Mouse (Mus musculus): ENCODE data around the gene Fnbp1l. TPM values are rescaled to one million over a fixed set of nuclear protein-coding genes. Genes with fewer than 3 reads are reported as not detected.

Fnbp1l gene
- polyA plus RNA-seq, 1 experiment from 2014 or later = 64.0 TPM

DNA sequence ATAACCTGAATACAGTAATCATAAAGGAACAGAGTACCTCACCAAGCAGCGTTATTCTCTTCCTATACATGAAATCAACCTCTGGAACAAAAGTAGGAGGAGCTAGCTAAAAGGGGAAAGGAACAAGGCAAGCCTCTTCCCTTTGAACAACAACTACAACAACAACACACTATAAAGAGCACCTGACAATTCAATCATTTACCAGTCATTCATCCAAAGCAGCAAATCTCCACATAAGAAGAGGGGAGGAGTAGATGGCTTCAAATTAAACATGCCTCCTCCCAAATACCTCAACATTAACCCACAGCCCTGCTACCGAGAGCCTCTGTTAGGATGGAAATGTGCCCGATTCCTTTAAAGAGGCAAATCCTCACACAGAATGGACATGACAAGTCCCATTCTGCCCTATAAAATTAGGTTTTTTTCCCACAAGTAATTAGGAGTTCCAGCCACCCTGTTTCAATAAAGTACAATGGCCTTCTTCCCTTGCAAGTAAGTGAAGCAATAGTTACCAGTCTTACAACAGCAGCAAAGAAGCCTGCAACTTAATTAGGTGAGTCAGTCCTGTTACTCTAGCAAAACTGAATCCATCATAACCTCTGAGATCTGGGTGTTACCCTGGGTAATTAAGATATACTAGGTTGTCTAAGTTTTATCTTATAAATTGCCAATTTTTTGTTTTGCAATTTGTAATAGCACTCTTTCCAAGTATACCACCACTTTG lies 32.4 kb downstream of the Fnbp1l start:
- Histone ChIP-seq H3K9ac (ENCODE audit: low read depth, low read length) (no peak overlapping the region), H3K36me3 (ENCODE audit: control insufficient read depth, insufficient read depth, low read length) (peaks cover 11% of the 10 kb centered on the region; the same call in 1 of the 2 replicates), H3K27me3 (ENCODE audit: control insufficient read depth, insufficient read depth, low read length) (no peaks in the 10 kb centered on the region), H3K4me1 (ENCODE audit: control insufficient read depth, insufficient read depth, low read length) (0 out of 2 replicates have a peak, but pooled peaks cover 3% of the 10 kb centered on the region), H3K4me2 (replicated peaks; ENCODE audit: low read depth, low read length) (no peak overlapping the region), H3K4me3 (ENCODE audit: low read length) (no peak overlapping the region), H3K27ac (ENCODE audit: low read depth, low read length) (no peak overlapping the region), H3K9me3 (ENCODE audit: control insufficient read depth, low read length) (no peaks in the 10 kb centered on the region)
- 57% methylated on average over 3 of the region's 3 CpGs for WGBS
- ATAC-seq (ENCODE audit: low FRiP score, low TSS enrichment) = peak; percentile 20; the same call in 1 of the 2 replicates

GRCm38 (mm10) chr3:122577360-122577759 lies 42.2 kb downstream of the Fnbp1l start:
- H3K4me3 ChIP-seq (ENCODE audit: low read length) = no peak overlapping the region
- H3K4me2 ChIP-seq (replicated peaks; ENCODE audit: low read depth, low read length) = no peak overlapping the region
- no peak overlapping the region for H3K27ac ChIP-seq (ENCODE audit: low read depth, low read length)
- H3K9ac ChIP-seq (ENCODE audit: low read depth, low read length) = no peak overlapping the region
- no peaks in the 10 kb centered on the region for H3K36me3 ChIP-seq (ENCODE audit: control insufficient read depth, insufficient read depth, low read length)
- no peaks in the 10 kb centered on the region for H3K4me1 ChIP-seq (ENCODE audit: control insufficient read depth, insufficient read depth, low read length)
- no peaks in the 10 kb centered on the region; the same call in 1 of the 2 replicates for H3K27me3 ChIP-seq (ENCODE audit: control insufficient read depth, insufficient read depth, low read length)
- ATAC-seq (ENCODE audit: low FRiP score, low TSS enrichment) = no peak
- no peaks in the 10 kb centered on the region for H3K9me3 ChIP-seq (ENCODE audit: control insufficient read depth, low read length)

DNA sequence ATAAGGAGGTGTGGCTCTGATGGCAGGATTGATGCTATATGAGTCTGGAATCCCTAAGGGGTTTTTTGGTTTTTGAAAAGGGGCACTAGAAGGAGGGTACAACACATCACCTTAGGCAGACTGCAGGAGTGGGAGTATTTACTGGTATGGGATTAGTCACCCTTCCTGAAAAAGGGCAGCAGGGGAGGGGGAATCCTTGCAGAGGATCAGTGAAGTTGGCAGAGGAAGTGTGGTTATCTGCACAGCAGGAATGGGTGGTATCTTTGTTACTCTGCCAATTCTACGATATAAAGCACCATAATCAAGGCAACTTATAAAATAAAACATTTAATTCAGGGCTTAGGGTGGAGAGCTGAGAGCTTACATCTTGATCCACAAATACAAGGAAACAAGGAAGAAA lies 44.6 kb downstream of the Fnbp1l start:
- Histone ChIP-seq H3K4me3 (ENCODE audit: low read length) (no peak overlapping the region), H3K9ac (ENCODE audit: low read depth, low read length) (no peak overlapping the region), H3K27me3 (ENCODE audit: control insufficient read depth, insufficient read depth, low read length) (no peaks in the 10 kb centered on the region; the same call in 1 of the 2 replicates), H3K27ac (ENCODE audit: low read depth, low read length) (no peak overlapping the region), H3K9me3 (ENCODE audit: control insufficient read depth, low read length) (no peaks in the 10 kb centered on the region), H3K4me2 (replicated peaks; ENCODE audit: low read depth, low read length) (no peak overlapping the region), H3K36me3 (ENCODE audit: control insufficient read depth, insufficient read depth, low read length) (no peaks in the 10 kb centered on the region), H3K4me1 (ENCODE audit: control insufficient read depth, insufficient read depth, low read length) (no peaks in the 10 kb centered on the region)
- WGBS = 88% methylated on average over 1 of the region's 1 CpGs
- no peak for ATAC-seq (ENCODE audit: low FRiP score, low TSS enrichment)

DNA sequence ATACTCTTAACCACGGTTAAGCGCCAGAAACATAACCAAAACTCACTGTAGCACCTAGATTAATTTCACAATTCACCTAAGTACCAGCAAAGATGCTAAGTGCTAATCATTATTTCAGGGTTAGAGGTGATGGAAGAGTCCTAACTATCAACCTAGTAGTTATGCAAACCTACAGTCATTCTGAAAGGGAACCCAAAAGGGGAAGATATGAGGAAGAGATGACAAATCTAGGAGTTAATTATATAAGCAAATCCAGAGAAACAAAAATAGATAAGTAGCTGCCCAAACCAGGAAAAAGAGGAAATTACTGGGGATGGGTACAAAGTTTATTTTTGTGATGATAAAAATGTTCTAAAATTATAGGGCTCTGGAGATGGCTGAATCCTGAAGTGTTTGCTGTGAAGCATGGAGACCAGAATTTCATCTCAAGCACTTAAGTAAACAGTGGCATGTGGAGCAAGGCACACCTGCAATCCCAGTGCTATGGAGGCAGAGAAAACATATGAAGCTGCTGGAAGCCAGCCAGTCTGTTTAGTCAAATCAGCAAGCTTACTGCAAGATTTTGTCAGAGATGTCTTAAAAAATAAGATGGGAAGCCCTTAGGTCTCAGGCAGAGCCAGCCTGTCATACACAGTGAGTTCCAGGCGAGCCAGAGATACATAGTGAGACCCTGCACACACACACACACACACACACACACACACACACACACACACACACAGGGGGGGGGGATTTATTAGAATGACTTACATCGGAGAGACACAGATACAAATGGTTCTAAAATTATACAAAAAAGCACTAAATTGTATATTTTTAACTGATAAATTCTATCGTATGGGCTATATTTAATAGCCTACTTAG lies 45.9 kb downstream of the Fnbp1l start:
- Histone ChIP-seq H3K27me3 (ENCODE audit: control insufficient read depth, insufficient read depth, low read length) (no peaks in the 10 kb centered on the region; the same call in 1 of the 2 replicates), H3K4me3 (ENCODE audit: low read length) (no peak overlapping the region), H3K9ac (ENCODE audit: low read depth, low read length) (no peak overlapping the region), H3K4me2 (replicated peaks; ENCODE audit: low read depth, low read length) (no peak overlapping the region), H3K9me3 (ENCODE audit: control insufficient read depth, low read length) (no peaks in the 10 kb centered on the region), H3K4me1 (ENCODE audit: control insufficient read depth, insufficient read depth, low read length) (no peaks in the 10 kb centered on the region), H3K36me3 (ENCODE audit: control insufficient read depth, insufficient read depth, low read length) (no peaks in the 10 kb centered on the region), H3K27ac (ENCODE audit: low read depth, low read length) (no peak overlapping the region)
- ATAC-seq (ENCODE audit: low FRiP score, low TSS enrichment) = no peak
- 92% methylated on average over 5 of the region's 5 CpGs for WGBS

DNA sequence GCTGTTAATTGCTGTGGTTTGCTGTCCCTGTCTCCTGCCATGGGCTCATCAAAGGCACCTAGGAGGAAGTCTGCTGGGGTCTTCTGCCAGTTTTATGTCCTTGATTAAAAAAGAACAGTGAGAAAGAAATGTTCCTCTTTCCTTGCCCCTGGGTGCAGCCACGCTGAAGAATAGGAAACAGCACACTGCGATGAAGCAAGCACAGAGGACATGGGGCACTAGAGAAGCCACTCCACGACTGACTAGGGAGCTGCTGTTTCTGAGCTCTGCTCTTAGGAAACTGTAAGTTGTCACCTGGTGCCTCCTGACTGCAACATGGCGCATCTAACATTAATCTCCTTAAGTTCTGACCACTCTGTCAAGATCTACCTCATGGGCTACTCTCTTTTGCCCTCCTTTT lies 53.0 kb downstream of the Fnbp1l start:
- Histone ChIP-seq H3K4me3 (ENCODE audit: low read length) (no peak overlapping the region), H3K4me2 (replicated peaks; ENCODE audit: low read depth, low read length) (no peak overlapping the region), H3K27ac (ENCODE audit: low read depth, low read length) (0 out of 2 replicates have a peak overlapping the region, but pooled peaks have one; percentile 9), H3K9me3 (ENCODE audit: control insufficient read depth, low read length) (no peaks in the 10 kb centered on the region), H3K36me3 (ENCODE audit: control insufficient read depth, insufficient read depth, low read length) (peaks cover 11% of the 10 kb centered on the region; the same call in 1 of the 2 replicates), H3K27me3 (ENCODE audit: control insufficient read depth, insufficient read depth, low read length) (no peaks in the 10 kb centered on the region), H3K4me1 (ENCODE audit: control insufficient read depth, insufficient read depth, low read length) (no peaks in the 10 kb centered on the region), H3K9ac (ENCODE audit: low read depth, low read length) (no peak overlapping the region)
- ATAC-seq (ENCODE audit: low FRiP score, low TSS enrichment) = no peak
- WGBS = 62% methylated on average over 4 of the region's 4 CpGs

GRCm38 (mm10) chr3:122566112-122566511 lies 53.4 kb downstream of the Fnbp1l start:
- Histone ChIP-seq H3K4me3 (ENCODE audit: low read length) (no peak overlapping the region), H3K9me3 (ENCODE audit: control insufficient read depth, low read length) (no peaks in the 10 kb centered on the region), H3K27ac (ENCODE audit: low read depth, low read length) (no peak overlapping the region), H3K27me3 (ENCODE audit: control insufficient read depth, insufficient read depth, low read length) (no peaks in the 10 kb centered on the region), H3K4me2 (replicated peaks; ENCODE audit: low read depth, low read length) (no peak overlapping the region), H3K9ac (ENCODE audit: low read depth, low read length) (no peak overlapping the region), H3K36me3 (ENCODE audit: control insufficient read depth, insufficient read depth, low read length) (peaks cover 11% of the 10 kb centered on the region; the same call in 1 of the 2 replicates), H3K4me1 (ENCODE audit: control insufficient read depth, insufficient read depth, low read length) (no peaks in the 10 kb centered on the region)
- no peak for ATAC-seq (ENCODE audit: low FRiP score, low TSS enrichment)
- WGBS = 82% methylated on average over 3 of the region's 3 CpGs

DNA sequence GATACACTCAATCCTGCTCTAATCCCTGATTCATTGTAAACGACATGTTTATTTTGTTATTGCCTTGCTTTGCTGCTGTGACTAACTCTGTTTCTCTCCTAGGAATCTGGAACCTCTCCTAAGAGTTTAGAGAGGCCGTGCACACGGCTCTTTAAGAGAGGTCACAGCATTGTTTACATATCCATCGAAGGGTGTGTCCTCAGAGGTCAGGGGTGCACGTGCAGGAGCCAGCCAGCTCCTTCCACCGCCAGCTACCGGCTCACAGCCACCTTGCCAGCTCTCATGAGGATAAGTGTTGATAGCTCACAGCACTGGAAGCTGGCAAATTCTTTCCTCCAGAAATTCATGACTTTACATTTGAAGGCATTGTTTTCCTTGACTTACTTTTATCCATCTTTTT lies 54.2 kb downstream of the Fnbp1l start:
- Histone ChIP-seq H3K4me1 (ENCODE audit: control insufficient read depth, insufficient read depth, low read length) (no peaks in the 10 kb centered on the region), H3K9me3 (ENCODE audit: control insufficient read depth, low read length) (no peaks in the 10 kb centered on the region), H3K27ac (ENCODE audit: low read depth, low read length) (no peak overlapping the region), H3K4me3 (ENCODE audit: low read length) (no peak overlapping the region), H3K36me3 (ENCODE audit: control insufficient read depth, insufficient read depth, low read length) (peaks cover 11% of the 10 kb centered on the region; the same call in 1 of the 2 replicates), H3K4me2 (replicated peaks; ENCODE audit: low read depth, low read length) (no peak overlapping the region), H3K9ac (ENCODE audit: low read depth, low read length) (no peak overlapping the region), H3K27me3 (ENCODE audit: control insufficient read depth, insufficient read depth, low read length) (no peaks in the 10 kb centered on the region)
- WGBS = 19% methylated on average over 7 of the region's 7 CpGs
- ATAC-seq (ENCODE audit: low FRiP score, low TSS enrichment) = no peak

DNA sequence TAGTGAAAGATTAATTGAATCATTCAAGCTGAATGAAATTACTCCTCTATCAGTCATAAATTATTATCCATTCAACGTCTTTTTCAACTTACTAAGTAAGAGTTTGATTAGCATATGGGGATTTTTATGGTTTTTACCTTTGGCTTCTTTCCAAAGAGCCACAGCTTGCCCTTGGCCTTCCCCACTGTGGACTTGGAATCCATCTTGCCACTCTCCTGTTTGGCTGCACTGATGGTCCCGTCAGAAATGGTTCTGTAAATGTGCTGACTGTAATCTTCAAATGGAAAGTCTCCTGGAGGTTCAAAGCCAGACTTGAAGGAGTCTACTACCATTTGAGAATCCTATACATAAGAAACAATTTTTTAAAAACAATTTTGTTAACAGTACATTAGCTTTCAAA lies 61.7 kb downstream of the Fnbp1l start:
- Histone ChIP-seq H3K4me2 (replicated peaks; ENCODE audit: low read depth, low read length) (no peak overlapping the region), H3K4me3 (ENCODE audit: low read length) (no peak overlapping the region), H3K36me3 (ENCODE audit: control insufficient read depth, insufficient read depth, low read length) (peaks cover 6% of the 10 kb centered on the region; the same call in 1 of the 2 replicates), H3K9ac (ENCODE audit: low read depth, low read length) (no peak overlapping the region), H3K27me3 (ENCODE audit: control insufficient read depth, insufficient read depth, low read length) (no peaks in the 10 kb centered on the region), H3K4me1 (ENCODE audit: control insufficient read depth, insufficient read depth, low read length) (no peaks in the 10 kb centered on the region), H3K9me3 (ENCODE audit: control insufficient read depth, low read length) (no peaks in the 10 kb centered on the region), H3K27ac (ENCODE audit: low read depth, low read length) (no peak overlapping the region)
- no peak for ATAC-seq (ENCODE audit: low FRiP score, low TSS enrichment)
- 54% methylated on average over 2 of the region's 2 CpGs for WGBS

- Histone ChIP-seq H3K36me3 (ENCODE audit: control insufficient read depth, insufficient read depth, low read length) (peaks cover 25% of the 10 kb centered on the region; the same call in 1 of the 2 replicates), H3K27ac (ENCODE audit: low read depth, low read length) (no peak overlapping the region), H3K9ac (ENCODE audit: low read depth, low read length) (no peak overlapping the region), H3K9me3 (ENCODE audit: control insufficient read depth, low read length) (no peaks in the 10 kb centered on the region), H3K27me3 (ENCODE audit: control insufficient read depth, insufficient read depth, low read length) (no peaks in the 10 kb centered on the region), H3K4me3 (ENCODE audit: low read length) (no peak overlapping the region), H3K4me1 (ENCODE audit: control insufficient read depth, insufficient read depth, low read length) (no peaks in the 10 kb centered on the region), H3K4me2 (replicated peaks; ENCODE audit: low read depth, low read length) (no peak overlapping the region)
- ATAC-seq (ENCODE audit: low FRiP score, low TSS enrichment) = no peak
- WGBS = 89% methylated on average over 3 of the region's 3 CpGs
Measured at GRCm38 (mm10) chr3:122551174-122551573, 68.3 kb downstream of the Fnbp1l start.

Data from kidney, embryonic 14.5 days (tissue).